Mouse (Mus musculus): ENCODE measurements around the gene Pex14.
"Not testable (repeated sequence)": the region's sequence is repeated elsewhere in the genome, so short reads cannot be mapped to it uniquely, and the experiment has no call there.

Gene Pex14

GRCm38 (mm10) chr4:149103875-149104561 is 4.3 kb upstream of the Pex14 start, which contains the start of gene Dffa:
TSS of gene Dffa (plus strand) at chr4:149104146.
- peak; percentile 95 for DNase-seq (ENCODE audit: low read depth, low spot score)

- DNase-seq (ENCODE audit: low read depth, low spot score), result no peak
Measured at GRCm38 (mm10) chr4:149101456-149101855, 1.8 kb upstream of the Pex14 start.

- DNase-seq (ENCODE audit: low read depth, low spot score), result not testable (repeated sequence)
Measured at GRCm38 (mm10) chr4:149100449-149100848, 773 bp upstream of the Pex14 start.

- no peak for DNase-seq (ENCODE audit: low read depth, low spot score)
Measured at GRCm38 (mm10) chr4:149098571-149098970, 1.1 kb downstream of the Pex14 start.

- DNase-seq (ENCODE audit: low read depth, low spot score), result no peak
Measured at GRCm38 (mm10) chr4:149097956-149098355, 1.7 kb downstream of the Pex14 start.

DNA sequence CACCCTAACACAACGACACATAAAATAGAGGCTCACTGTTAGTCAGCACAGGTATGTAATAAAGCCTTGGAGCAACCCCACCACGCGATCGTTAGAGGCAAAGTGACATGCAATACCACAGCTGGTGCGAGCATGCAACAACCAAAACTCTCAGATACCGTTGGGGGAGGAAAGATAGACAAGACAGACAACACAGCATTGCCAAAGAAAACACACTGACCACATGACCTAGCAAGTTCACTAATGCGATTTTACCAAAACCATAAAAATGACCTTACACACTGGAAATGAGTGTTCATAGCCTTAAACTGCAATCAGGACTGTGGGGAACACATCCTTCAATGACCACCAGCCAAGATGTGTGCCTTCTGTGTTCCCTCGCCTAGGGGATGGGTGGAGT is 8.3 kb downstream of the Pex14 start:
- no peak for DNase-seq (ENCODE audit: low read depth, low spot score)

GRCm38 (mm10) chr4:149085381-149085780 is 14.3 kb downstream of the Pex14 start:
- DNase-seq (ENCODE audit: low read depth, low spot score), result no peak

DNA sequence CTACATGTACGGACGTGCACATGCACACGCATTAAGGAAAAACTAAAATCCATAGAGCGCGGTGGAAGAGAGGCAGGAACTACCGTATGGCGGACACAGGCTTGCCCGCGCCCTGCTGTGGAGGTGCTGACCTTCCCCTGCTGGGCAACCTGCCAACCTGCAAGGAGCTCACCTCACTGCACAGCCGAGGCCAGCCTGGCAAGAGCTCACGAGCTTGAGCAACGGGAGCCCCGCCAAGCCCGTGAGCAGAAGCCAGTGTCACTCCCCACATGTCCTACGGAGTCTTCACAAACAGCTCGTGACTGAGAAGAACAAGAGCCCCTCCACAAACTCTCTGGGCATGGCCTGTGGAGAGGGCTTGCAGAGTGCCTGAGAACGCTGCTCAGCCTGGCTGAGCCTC is 18.1 kb downstream of the Pex14 start:
- no peak for DNase-seq (ENCODE audit: low read depth, low spot score)

DNA sequence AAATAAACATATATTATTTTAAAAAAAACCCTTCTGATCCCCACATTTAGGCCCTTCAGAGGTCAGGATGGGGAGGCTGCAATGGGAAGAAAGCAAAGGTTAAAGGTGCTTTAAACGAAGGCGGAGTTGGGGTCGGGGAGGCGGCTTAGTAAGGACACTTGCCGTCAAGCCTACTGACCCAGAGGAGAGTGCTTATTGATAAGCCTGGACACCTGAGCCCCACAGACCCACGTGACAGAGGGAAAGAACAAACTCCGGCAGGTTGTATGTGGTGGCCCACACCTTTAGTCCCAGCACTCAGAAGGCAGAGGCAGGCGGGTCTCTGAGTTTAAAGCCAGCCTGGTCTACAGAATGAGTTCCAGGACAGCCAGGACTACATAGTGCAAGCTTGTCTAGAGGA is 19.6 kb downstream of the Pex14 start:
- DNase-seq (ENCODE audit: low read depth, low spot score), result no peak

- DNase-seq (ENCODE audit: low read depth, low spot score), result no peak
Measured at GRCm38 (mm10) chr4:149079629-149080028, 20.0 kb downstream of the Pex14 start.

GRCm38 (mm10) chr4:149078261-149078660 is 21.4 kb downstream of the Pex14 start:
- DNase-seq (ENCODE audit: low read depth, low spot score), result no peak

- DNase-seq (ENCODE audit: low read depth, low spot score), result peak; percentile 87
Measured at GRCm38 (mm10) chr4:149075871-149076575, 23.7 kb downstream of the Pex14 start.

DNA sequence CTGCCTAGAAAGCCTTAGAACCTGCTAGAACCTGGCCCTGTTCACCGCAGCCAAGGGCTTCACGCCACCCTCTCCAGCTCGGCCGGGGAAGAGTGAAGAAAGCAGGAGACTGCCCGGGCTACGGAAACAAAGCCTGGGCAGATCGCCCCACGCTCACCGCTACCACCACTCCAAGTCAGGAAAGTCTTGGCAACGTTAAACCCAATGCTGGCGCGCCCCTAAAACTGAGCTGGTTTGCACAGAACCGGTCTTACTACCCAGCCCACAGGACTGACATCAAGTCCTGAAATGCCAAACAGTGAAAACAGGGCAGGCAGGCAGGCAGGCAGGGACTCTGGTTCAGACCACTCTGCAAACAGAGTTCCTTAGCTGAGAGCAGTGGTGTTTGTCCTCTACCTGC is 24.6 kb downstream of the Pex14 start:
- DNase-seq (ENCODE audit: low read depth, low spot score), result no peak

DNA sequence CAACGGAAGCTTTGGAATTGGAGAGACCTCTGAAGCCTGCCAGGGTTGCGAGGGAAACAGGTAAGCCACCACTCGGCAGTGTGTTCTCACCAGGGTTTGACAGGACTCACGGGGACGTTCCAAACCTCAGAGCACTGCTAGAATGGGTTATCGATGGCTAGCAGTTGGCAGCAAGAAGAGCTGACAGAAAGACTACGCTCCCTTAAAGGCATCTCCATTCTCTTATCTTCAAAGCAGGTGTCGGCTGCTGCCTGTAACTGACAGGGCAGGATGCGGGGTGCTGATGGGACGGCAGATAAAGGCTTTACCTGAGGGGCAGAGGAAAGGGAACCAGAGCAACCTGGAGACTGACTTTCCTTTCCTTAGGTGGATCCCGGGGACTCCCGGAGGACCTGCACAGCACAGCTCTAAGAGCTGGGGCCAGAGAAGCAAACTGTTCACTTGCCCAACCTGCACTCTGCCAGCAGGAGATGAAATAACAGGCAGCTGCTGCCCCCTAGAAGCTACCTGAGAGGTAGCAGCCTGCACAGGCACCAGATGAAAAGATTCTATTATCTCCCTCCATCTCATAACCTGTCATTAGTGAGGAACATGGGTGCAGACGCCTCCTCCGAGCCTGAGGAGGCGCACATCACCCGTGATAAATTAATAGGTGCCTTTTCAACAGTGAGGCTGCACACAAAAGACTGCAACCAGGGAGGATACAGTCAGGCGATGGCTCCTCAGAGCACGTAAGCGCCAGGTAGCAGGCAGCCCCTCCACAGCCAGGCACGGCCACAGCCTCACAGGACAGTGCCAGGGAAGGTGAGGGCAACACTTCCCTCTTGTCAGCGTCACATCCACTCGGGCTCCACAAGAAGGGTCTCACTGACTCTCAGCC is 32.8 kb downstream of the Pex14 start:
- peak; percentile 63 for DNase-seq (ENCODE audit: low read depth, low spot score)

- DNase-seq (ENCODE audit: low read depth, low spot score), result no peak
Measured at GRCm38 (mm10) chr4:149064061-149064854, 35.4 kb downstream of the Pex14 start.

GRCm38 (mm10) chr4:149062406-149063318 is 37.0 kb downstream of the Pex14 start:
- DNase-seq (ENCODE audit: low read depth, low spot score), result peak; percentile 57

- DNase-seq (ENCODE audit: low read depth, low spot score), result no peak
Measured at GRCm38 (mm10) chr4:149061432-149061718, 38.3 kb downstream of the Pex14 start.

DNA sequence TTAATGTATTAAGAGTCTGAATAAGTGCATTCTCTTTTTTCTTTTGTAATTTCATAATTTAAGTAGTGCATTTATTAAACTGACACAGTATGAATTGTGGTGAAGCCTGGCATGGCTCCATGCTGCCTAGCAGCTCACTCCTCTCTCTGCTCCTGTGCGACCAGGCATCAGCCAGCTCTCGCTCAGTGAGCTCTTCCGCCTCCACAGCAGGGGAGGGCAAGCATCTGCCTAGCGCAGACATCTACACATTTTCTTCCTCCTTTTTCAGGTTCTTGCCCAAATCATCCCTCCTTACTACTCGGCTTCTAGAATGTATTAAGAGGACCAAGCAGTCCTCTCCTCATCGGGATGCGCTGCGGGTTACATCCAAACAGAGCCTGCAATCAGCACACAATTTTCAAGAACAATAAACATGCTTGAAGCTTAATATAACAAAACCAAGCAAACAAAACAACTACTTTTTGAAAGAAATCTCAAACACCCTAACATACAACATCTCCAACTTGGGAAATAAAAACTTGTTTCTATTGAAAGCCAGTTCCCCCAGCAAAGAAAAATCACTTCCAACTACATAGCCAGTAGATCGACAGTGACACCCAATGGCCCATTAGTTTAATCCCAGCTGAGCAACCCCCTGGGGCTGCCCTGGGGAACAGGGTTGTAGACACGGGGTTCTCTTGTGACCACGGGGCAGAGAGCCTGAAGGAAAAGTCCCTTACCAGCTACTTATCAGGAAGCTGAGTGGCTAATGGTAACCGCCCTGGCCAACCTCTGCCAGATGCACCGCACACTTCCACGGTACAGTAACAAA is 38.9 kb downstream of the Pex14 start:
- peak; percentile 45 for DNase-seq (ENCODE audit: low read depth, low spot score)

GRCm38 (mm10) chr4:149059713-149060112 is 40.0 kb downstream of the Pex14 start:
- DNase-seq (ENCODE audit: low read depth, low spot score), result no peak

DNA sequence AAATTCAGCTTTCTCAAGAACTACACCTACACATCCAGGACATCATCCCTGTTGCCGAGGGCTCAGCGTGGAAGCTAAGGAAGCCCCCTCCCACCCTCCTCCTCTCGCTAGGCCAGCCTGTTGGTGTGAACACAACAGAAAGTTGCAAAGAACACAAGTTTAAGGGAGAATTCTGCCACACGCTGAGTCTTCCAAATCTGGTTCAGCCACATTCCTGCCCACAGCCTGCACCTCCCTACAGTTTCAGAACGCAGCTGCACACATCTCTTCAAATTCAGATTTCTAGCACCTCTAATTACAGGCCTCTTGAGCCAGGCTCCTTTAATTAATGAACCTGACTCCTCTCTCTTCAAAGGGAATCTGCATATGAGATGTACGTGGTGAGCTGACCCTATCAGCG is 41.4 kb downstream of the Pex14 start:
- peak; percentile 78 for DNase-seq (ENCODE audit: low read depth, low spot score)

Measured in R1 (cell line).